ENCODE assay signal across 14 mouse cellular contexts in genomic region chrX:12001336-12001735, GRCm38 (mm10).
DNase-seq lines count a peak whose midpoint lies in the region; ATAC-seq and TF ChIP-seq lines count a peak whose summit lies in the region.
"Had no signal": no experiment of that assay in that cellular context is flagged by ENCODE, and none has a peak within 500 bp of the region (broad histone marks: within the 10 kb centered on the region; RNA-seq: fewer than 3 reads in every experiment).

No protein-coding gene starts in this region.

- peak; percentile 16 for DNase-seq in embryo, embryonic 10 days (ENCODE audit: low spot score)
- DNase-seq in embryo, embryonic 9.5 days (ENCODE audit: extremely low spot score) = no peak
- DNase-seq in brain, embryonic 14.5 days (ENCODE audit: low read depth) = peak; percentile 83
- DNase-seq in adrenal gland, postnatal 25 days = no peak
- no peak for DNase-seq in frontal cortex, postnatal 14 days (ENCODE audit: low spot score in 2 of 2)
- DNase-seq: B cell, adult 2 months; gastrocnemius, postnatal 14 days; heart, postnatal 36 days; kidney, adult 8-10 months; layer of hippocampus, adult 9-11 months; lung, adult 2 months had no signal

- no peak overlapping the region for H3K4me3 ChIP-seq in forebrain, embryonic 15.5 days
- no peak overlapping the region for H3K4me3 ChIP-seq in liver, embryonic 16.5 days (ENCODE audit: low read depth, low read length)

- no peaks in the 10 kb centered on the region for H3K9me3 ChIP-seq in forebrain, embryonic 15.5 days
- no peaks in the 10 kb centered on the region for H3K9me3 ChIP-seq in liver, embryonic 16.5 days (replicated peaks; ENCODE audit: control insufficient read depth, low read length)

- WGBS in forebrain, embryonic 15.5 days = 7% methylated on average over 16 of the region's 16 CpGs
- WGBS in liver, embryonic 16.5 days (ENCODE audit: insufficient replicate concordance) = 42% methylated on average over 16 of the region's 16 CpGs

- H3K9ac ChIP-seq in forebrain, embryonic 15.5 days (replicated peaks) = no peak overlapping the region
- no peak overlapping the region; the same call in 1 of the 2 replicates for H3K9ac ChIP-seq in liver, embryonic 16.5 days (ENCODE audit: low read depth, low read length)

- H3K4me2 ChIP-seq in forebrain, embryonic 15.5 days (replicated peaks) = peak overlapping the region; percentile 11; the same call in 1 of the 2 replicates
- peak overlapping the region; percentile 65 for H3K4me2 ChIP-seq in liver, embryonic 16.5 days (ENCODE audit: low read depth, low read length)

- H3K4me1 ChIP-seq in forebrain, embryonic 15.5 days = peaks cover 73% of the 10 kb centered on the region
- H3K4me1 ChIP-seq in liver, embryonic 16.5 days (ENCODE audit: control insufficient read depth, low read depth, low read length) = peaks cover 70% of the 10 kb centered on the region

- peaks cover 7% of the 10 kb centered on the region for H3K27me3 ChIP-seq in forebrain, embryonic 15.5 days
- H3K27me3 ChIP-seq in liver, embryonic 16.5 days (ENCODE audit: control insufficient read depth, insufficient read depth, low read depth, low read length) = peaks cover 29% of the 10 kb centered on the region

- TF ChIP-seq CTCF in brain, embryonic 14.5 days (IDR thresholded peaks at IDR 0.05; ENCODE audit: borderline replicate concordance, extremely low read depth, insufficient read depth, insufficient read length) = no peak

- H3K36me3 ChIP-seq in forebrain, embryonic 15.5 days = no peaks in the 10 kb centered on the region
- no peaks in the 10 kb centered on the region for H3K36me3 ChIP-seq in liver, embryonic 16.5 days (ENCODE audit: control insufficient read depth, insufficient read depth)

- H3K27ac ChIP-seq in forebrain, embryonic 15.5 days (replicated peaks) = peak overlapping the region; percentile 82
- no peak overlapping the region for H3K27ac ChIP-seq in liver, embryonic 16.5 days (ENCODE audit: low read length)

- TF ChIP-seq POLR2A in brain, embryonic 14.5 days (IDR thresholded peaks at IDR 0.05; ENCODE audit: borderline replicate concordance, extremely low read depth, insufficient read depth, insufficient read length, poor library complexity, severe bottlenecking) = no peak

- no peak for ATAC-seq in forebrain, embryonic 15.5 days (replicated peaks)
- no peak for ATAC-seq in liver, embryonic 16.5 days (ENCODE audit: low read depth)
- no peak for ATAC-seq in frontal cortex, adult (ENCODE audit: low TSS enrichment)

Comparison
In these comparisons a context has a peak if more than half of its experiments do, and no peak if none do; other contexts are left out.
1. DNase-seq: peak in embryo, embryonic 10 days (single experiment) and brain, embryonic 14.5 days (single experiment); none in embryo, embryonic 9.5 days (single experiment), adrenal gland, postnatal 25 days (single experiment) and frontal cortex, postnatal 14 days (0 of 2).